Mouse (Mus musculus): ENCODE data around the gene Pde6b. TPM values are rescaled to one million over a fixed set of nuclear protein-coding genes. Genes with fewer than 3 reads are reported as not detected.
A peak's percentile ranks its signal among the peaks of the same experiment; 100 is the strongest.

Gene Pde6b
- polyA plus RNA-seq, 1 experiment = not detected

DNA sequence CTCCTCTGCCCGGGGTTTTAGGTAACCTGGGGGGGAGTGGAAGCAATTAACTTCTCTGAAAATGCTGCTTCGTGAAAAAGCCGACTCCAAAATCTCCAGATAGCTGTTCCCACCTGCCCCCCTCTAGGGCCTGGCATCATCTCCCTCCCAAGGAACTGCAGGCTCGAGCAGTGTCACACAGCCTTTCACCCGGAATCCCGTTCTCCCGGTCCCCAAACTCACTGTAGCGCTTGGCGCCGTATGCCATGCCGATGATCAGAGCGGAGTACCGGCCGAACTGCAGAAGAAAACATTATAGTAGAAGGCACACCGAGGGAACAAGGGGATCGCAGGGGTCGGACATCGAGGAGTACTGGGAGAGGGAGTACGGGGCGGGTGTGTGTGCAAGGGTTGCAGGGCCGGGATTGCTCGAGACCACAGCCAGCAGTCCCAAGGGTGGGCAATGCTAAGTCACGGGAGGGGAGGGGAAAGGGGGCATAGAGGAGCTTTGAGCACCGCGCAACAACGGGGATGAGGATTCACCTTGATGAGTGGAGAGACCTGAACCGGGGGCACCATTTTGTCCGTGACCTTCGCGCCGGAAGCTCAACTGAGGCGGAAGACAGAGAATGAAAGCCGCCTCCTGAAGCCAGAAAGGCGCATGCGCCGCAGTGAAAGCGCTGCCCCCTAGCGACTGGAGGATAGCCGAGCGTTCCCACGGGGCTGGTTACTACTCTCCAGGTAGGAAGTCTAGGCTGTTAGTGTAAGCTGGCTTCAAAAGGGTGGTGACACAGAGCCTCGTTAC lies 45.8 kb downstream of the Pde6b start, which contains the start of gene Atp5k:
TSS of gene Atp5k (minus strand) at position 645 of the 784 bp plus-strand sequence.
- no peak within 1 kb of the TSS for H3K27ac ChIP-seq (ENCODE audit: insufficient read depth, low read length)
- H3K4me1 ChIP-seq (ENCODE audit: control insufficient read depth, insufficient read depth, low read length) = no peaks in the 10 kb centered on the region
- TF ChIP-seq EP300 (IDR thresholded peaks at IDR 0.05; ENCODE audit: insufficient read depth, low read depth, low read length) = no peak
- peak; percentile 81 for TF ChIP-seq CTCF (IDR thresholded peaks at IDR 0.05; ENCODE audit: low read depth, low read length)
- TF ChIP-seq POLR2A (IDR thresholded peaks at IDR 0.05; ENCODE audit: insufficient read depth, low read length) = peak; percentile 39
- peak within 1 kb of the TSS; percentile 94 for H3K4me3 ChIP-seq (ENCODE audit: low read depth, low read length)
- H3K27me3 ChIP-seq (ENCODE audit: control insufficient read depth, insufficient read depth, low read length, poor library complexity, severe bottlenecking) = no peaks in the 10 kb centered on the region
- peak within 1 kb of the TSS; percentile 74 for H3K9ac ChIP-seq (ENCODE audit: low read depth, poor library complexity, severe bottlenecking)
- H3K36me3 ChIP-seq (ENCODE audit: control insufficient read depth, insufficient read depth, low read length, poor library complexity, severe bottlenecking) = peaks cover 2% of the 10 kb centered on the region; the same call in 1 of the 2 replicates
- H3K9me3 ChIP-seq (replicated peaks; ENCODE audit: control insufficient read depth, insufficient read depth, low read length, poor library complexity, severe bottlenecking) = no peaks in the 10 kb centered on the region

DNA sequence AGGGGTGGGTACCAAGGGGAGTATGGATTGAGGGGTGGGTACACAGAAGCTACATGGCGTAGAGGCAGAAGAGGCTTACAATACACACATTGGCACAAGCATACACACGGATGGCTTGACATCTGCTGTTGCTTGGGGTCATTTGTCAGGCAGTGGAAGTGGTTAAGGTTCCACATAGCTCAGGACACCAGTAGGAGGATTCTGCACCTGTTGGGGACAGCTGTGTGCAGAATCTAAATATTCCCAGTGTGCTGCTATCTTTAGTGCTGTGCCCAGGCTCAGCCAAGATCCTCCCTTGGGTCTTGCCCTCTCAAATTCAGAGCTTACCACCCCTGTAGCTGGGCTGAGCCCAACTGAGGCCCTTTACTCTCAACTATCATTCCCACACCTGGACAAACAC lies 47.9 kb downstream of the Pde6b start:
- Histone ChIP-seq H3K4me1 (ENCODE audit: control insufficient read depth, insufficient read depth, low read length) (no peaks in the 10 kb centered on the region), H3K27me3 (ENCODE audit: control insufficient read depth, insufficient read depth, low read length, poor library complexity, severe bottlenecking) (no peaks in the 10 kb centered on the region), H3K27ac (ENCODE audit: insufficient read depth, low read length) (no peak overlapping the region), H3K4me3 (ENCODE audit: low read depth, low read length) (no peak overlapping the region), H3K9me3 (replicated peaks; ENCODE audit: control insufficient read depth, insufficient read depth, low read length, poor library complexity, severe bottlenecking) (no peaks in the 10 kb centered on the region), H3K9ac (ENCODE audit: low read depth, poor library complexity, severe bottlenecking) (no peak overlapping the region), H3K36me3 (ENCODE audit: control insufficient read depth, insufficient read depth, low read length, poor library complexity, severe bottlenecking) (peaks cover under 1% of the 10 kb centered on the region; the same call in 1 of the 2 replicates)
- no peak for TF ChIP-seq POLR2A (IDR thresholded peaks at IDR 0.05; ENCODE audit: insufficient read depth, low read length)
- TF ChIP-seq EP300 (IDR thresholded peaks at IDR 0.05; ENCODE audit: insufficient read depth, low read depth, low read length) = no peak
- TF ChIP-seq CTCF (IDR thresholded peaks at IDR 0.05; ENCODE audit: low read depth, low read length) = no peak

DNA sequence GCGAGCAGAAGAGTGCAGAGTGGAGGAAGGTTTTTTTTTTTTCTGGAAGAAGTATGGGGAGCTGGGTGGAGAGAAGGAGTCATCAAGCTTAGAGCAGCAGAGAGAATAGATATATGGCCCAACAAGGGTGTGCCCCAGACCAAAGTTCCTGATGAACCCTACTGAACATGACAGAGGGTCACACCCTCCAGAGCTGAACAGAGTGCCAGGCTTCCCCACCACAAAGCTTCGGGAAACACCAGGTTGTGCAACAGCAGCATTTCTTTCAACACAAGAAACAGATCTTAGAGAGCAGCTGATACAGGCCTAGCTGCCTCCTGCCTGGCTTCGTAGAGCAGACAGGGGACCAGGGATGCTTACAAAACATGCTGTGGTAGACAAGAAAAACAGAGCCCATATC lies 58.8 kb downstream of the Pde6b start:
- Histone ChIP-seq H3K4me1 (ENCODE audit: control insufficient read depth, insufficient read depth, low read length) (no peaks in the 10 kb centered on the region), H3K9ac (ENCODE audit: low read depth, poor library complexity, severe bottlenecking) (no peak overlapping the region), H3K36me3 (ENCODE audit: control insufficient read depth, insufficient read depth, low read length, poor library complexity, severe bottlenecking) (no peaks in the 10 kb centered on the region), H3K27me3 (ENCODE audit: control insufficient read depth, insufficient read depth, low read length, poor library complexity, severe bottlenecking) (no peaks in the 10 kb centered on the region), H3K4me3 (ENCODE audit: low read depth, low read length) (no peak overlapping the region), H3K9me3 (replicated peaks; ENCODE audit: control insufficient read depth, insufficient read depth, low read length, poor library complexity, severe bottlenecking) (no peaks in the 10 kb centered on the region), H3K27ac (ENCODE audit: insufficient read depth, low read length) (no peak overlapping the region)
- TF ChIP-seq EP300 (IDR thresholded peaks at IDR 0.05; ENCODE audit: insufficient read depth, low read depth, low read length) (no peak), CTCF (IDR thresholded peaks at IDR 0.05; ENCODE audit: low read depth, low read length) (no peak), POLR2A (IDR thresholded peaks at IDR 0.05; ENCODE audit: insufficient read depth, low read length) (no peak)

DNA sequence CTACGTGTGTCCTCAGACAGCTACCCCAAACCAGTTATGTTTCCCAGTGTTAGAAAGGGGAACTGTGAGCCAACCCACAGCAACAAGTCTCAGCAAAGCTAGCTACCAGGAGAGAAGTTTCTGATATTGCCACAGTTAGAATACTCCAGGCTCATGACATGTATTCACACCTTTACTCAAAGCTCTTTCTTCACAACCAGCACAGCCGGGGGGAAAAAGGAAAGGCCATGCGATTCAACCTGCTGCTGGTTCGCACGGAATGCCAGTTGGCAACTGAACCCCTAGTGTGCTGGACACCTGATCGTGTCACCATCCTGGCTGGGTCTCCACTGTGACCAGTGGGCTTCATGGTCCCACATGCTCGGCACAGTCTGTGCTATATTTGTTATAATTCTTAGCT lies 59.7 kb downstream of the Pde6b start:
- no peaks in the 10 kb centered on the region for H3K4me1 ChIP-seq (ENCODE audit: control insufficient read depth, insufficient read depth, low read length)
- H3K27ac ChIP-seq (ENCODE audit: insufficient read depth, low read length) = no peak overlapping the region
- H3K27me3 ChIP-seq (ENCODE audit: control insufficient read depth, insufficient read depth, low read length, poor library complexity, severe bottlenecking) = no peaks in the 10 kb centered on the region
- no peak overlapping the region for H3K4me3 ChIP-seq (ENCODE audit: low read depth, low read length)
- H3K36me3 ChIP-seq (ENCODE audit: control insufficient read depth, insufficient read depth, low read length, poor library complexity, severe bottlenecking) = no peaks in the 10 kb centered on the region
- TF ChIP-seq CTCF (IDR thresholded peaks at IDR 0.05; ENCODE audit: low read depth, low read length) = no peak
- no peak for TF ChIP-seq EP300 (IDR thresholded peaks at IDR 0.05; ENCODE audit: insufficient read depth, low read depth, low read length)
- H3K9ac ChIP-seq (ENCODE audit: low read depth, poor library complexity, severe bottlenecking) = no peak overlapping the region
- no peaks in the 10 kb centered on the region for H3K9me3 ChIP-seq (replicated peaks; ENCODE audit: control insufficient read depth, insufficient read depth, low read length, poor library complexity, severe bottlenecking)

GRCm38 (mm10) chr5:108448785-108449668 lies 60.8 kb downstream of the Pde6b start, which contains the start of gene Mfsd7a:
Gene Mfsd7a, minus strand, starts transcription at chr5:108448891.
- H3K9ac ChIP-seq (ENCODE audit: low read depth, poor library complexity, severe bottlenecking) = peak within 1 kb of the TSS; percentile 11

More at GRCm38 (mm10) chr5:108448785-108449668, 60.8 kb downstream of the Pde6b start, which contains the start of gene Mfsd7a:
- Histone ChIP-seq H3K4me3 (ENCODE audit: low read depth, low read length) (peak within 1 kb of the TSS; percentile 63), H3K36me3 (ENCODE audit: control insufficient read depth, insufficient read depth, low read length, poor library complexity, severe bottlenecking) (no peaks in the 10 kb centered on the region), H3K27ac (ENCODE audit: insufficient read depth, low read length) (no peak within 1 kb of the TSS), H3K9me3 (replicated peaks; ENCODE audit: control insufficient read depth, insufficient read depth, low read length, poor library complexity, severe bottlenecking) (no peaks in the 10 kb centered on the region), H3K4me1 (ENCODE audit: control insufficient read depth, insufficient read depth, low read length) (no peaks in the 10 kb centered on the region), H3K27me3 (ENCODE audit: control insufficient read depth, insufficient read depth, low read length, poor library complexity, severe bottlenecking) (no peaks in the 10 kb centered on the region)
- TF ChIP-seq EP300 (IDR thresholded peaks at IDR 0.05; ENCODE audit: insufficient read depth, low read depth, low read length) (no peak), CTCF (IDR thresholded peaks at IDR 0.05; ENCODE audit: low read depth, low read length) (no peak), POLR2A (IDR thresholded peaks at IDR 0.05; ENCODE audit: insufficient read depth, low read length) (no peak)

All from ES-Bruce4 (cell line).